Mouse (Mus musculus): ENCODE measurements around the gene Col2a1. TPM values are rescaled to one million over a fixed set of nuclear protein-coding genes. Genes with fewer than 3 reads are reported as not detected.

Col2a1 gene
- polyA plus RNA-seq, 1 experiment = not detected

DNA sequence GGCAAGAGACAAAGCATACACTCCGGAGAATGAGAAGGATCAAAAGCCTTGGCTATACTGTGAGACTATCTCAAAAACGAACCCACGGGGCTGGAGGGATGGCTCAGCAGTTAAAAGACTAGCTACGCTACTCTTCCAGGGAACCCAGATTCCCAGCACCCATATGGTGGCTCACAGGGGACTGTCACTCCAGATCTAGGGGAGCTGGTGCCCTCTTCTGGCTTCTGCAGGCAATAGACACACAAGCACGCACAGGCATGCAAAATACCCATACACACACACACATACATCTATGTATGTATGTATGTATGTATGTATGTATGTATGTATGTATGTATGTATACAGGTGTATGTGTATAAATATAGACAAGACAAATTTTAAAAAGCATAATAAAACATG, 32.1 kb upstream of the Col2a1 start:
- H3K27me3 ChIP-seq (replicated peaks; ENCODE audit: control insufficient read depth, insufficient read depth, low read length) = no peaks in the 10 kb centered on the region
- no peak overlapping the region for H3K4me3 ChIP-seq (ENCODE audit: insufficient read depth, low read depth, low read length)
- no peak overlapping the region for H3K27ac ChIP-seq (ENCODE audit: insufficient read depth, low read depth, low read length)
- no peaks in the 10 kb centered on the region for H3K36me3 ChIP-seq (ENCODE audit: control insufficient read depth, insufficient read depth, low read length)
- no peaks in the 10 kb centered on the region for H3K4me1 ChIP-seq (ENCODE audit: control insufficient read depth, insufficient read depth, low read length)
- WGBS = 93% methylated on average over 5 of the region's 5 CpGs
- no peak for DNase-seq
- TF ChIP-seq CTCF (conservative IDR thresholded peaks at IDR 0.05; ENCODE audit: insufficient read depth, insufficient read length, low read depth, low read length) (no peak), POLR2A (IDR thresholded peaks at IDR 0.05; ENCODE audit: low read depth, low read length) (no peak)

DNA sequence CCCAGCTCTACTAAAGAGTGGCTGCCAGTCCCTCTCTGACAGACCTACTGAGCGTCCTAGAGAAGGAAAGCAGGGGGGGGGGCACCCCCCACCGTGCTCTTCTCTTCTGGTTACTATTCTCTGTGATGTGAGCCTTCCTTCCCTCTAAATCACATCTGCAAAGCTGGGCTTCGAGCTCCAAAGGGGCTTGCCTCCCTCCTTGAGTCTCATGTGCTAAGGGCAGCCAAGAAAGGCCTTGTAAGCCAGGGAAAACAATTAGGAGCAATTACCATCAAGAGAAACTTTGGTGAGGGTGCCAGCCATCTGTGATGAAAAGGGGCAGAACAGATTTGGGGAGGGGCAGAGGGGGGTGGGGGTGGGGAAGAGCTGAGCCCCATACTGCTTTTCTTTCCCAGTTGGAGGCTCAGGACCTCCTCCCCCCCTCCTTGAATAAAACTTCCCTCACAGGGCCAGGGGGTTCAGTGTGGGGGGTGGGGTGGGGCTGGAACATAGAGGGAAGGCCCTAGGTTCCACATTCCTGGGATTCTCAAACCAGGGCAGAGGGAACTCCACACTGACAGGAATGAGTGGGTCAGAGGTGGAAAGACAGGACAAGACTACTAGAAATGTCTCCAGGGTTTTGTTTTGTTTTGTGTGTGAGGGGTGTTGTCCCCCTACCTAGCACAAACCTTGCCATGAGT, 30.7 kb upstream of the Col2a1 start:
- Histone ChIP-seq H3K4me1 (ENCODE audit: control insufficient read depth, insufficient read depth, low read length) (no peaks in the 10 kb centered on the region), H3K4me3 (ENCODE audit: insufficient read depth, low read depth, low read length) (no peak overlapping the region), H3K36me3 (ENCODE audit: control insufficient read depth, insufficient read depth, low read length) (no peaks in the 10 kb centered on the region), H3K27ac (ENCODE audit: insufficient read depth, low read depth, low read length) (no peak overlapping the region), H3K27me3 (replicated peaks; ENCODE audit: control insufficient read depth, insufficient read depth, low read length) (no peaks in the 10 kb centered on the region)
- TF ChIP-seq POLR2A (IDR thresholded peaks at IDR 0.05; ENCODE audit: low read depth, low read length) = no peak
- TF ChIP-seq CTCF (conservative IDR thresholded peaks at IDR 0.05; ENCODE audit: insufficient read depth, insufficient read length, low read depth, low read length) = no peak
- DNase-seq = no peak
- WGBS = 41% methylated on average over 3 of the region's 3 CpGs

DNA sequence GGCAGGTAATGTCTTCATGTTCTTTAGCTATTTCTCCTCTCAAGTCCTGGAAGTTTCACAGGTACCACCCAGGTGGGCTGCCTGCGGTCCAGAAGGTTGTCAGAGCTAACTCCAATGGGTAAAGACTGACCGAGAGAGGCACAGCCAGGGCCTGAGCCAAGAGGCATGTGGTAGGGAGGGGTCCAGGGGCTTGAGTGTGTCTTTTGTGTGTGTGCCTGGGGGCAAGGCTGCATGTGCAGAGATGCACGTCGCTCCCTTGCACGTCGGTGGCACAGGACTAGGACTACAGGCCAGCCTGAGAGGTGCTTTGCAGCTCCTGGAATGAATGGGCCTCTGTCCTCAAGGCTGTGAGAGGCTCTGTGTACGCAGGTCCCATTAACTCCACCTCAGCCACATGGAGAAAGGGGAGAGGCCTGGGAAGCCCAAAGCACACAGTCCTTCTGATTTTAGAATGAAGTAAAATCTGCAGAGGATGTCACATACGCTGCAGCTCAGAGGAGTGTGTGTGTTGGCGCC, 28.8 kb upstream of the Col2a1 start:
- Histone ChIP-seq H3K4me3 (ENCODE audit: insufficient read depth, low read depth, low read length) (no peak overlapping the region), H3K27me3 (replicated peaks; ENCODE audit: control insufficient read depth, insufficient read depth, low read length) (no peaks in the 10 kb centered on the region), H3K36me3 (ENCODE audit: control insufficient read depth, insufficient read depth, low read length) (no peaks in the 10 kb centered on the region), H3K27ac (ENCODE audit: insufficient read depth, low read depth, low read length) (no peak overlapping the region), H3K4me1 (ENCODE audit: control insufficient read depth, insufficient read depth, low read length) (no peaks in the 10 kb centered on the region)
- no peak for TF ChIP-seq POLR2A (IDR thresholded peaks at IDR 0.05; ENCODE audit: low read depth, low read length)
- TF ChIP-seq CTCF (conservative IDR thresholded peaks at IDR 0.05; ENCODE audit: insufficient read depth, insufficient read length, low read depth, low read length) = no peak
- 88% methylated on average over 9 of the region's 9 CpGs for WGBS
- DNase-seq = no peak

DNA sequence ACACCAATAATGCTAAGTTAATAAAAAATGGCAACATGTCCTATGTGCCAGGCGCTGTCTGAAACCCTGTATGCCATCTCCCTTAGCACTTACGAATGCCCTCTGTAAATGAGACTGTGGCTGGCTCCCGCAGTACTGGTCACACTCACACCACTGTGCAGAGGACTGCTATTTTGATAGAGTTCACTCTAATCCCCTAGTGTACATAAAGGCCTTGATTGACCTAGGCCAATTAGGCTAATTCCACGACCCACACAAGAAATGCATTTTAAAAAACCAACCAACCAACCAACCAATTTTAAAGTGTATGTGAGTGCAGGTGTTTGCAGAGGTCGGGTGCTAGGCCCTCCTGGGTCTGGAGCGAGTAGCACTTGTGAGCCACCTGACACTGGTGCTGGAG, 25.3 kb upstream of the Col2a1 start:
- TF ChIP-seq CTCF (conservative IDR thresholded peaks at IDR 0.05; ENCODE audit: insufficient read depth, insufficient read length, low read depth, low read length) = no peak
- no peak for TF ChIP-seq POLR2A (IDR thresholded peaks at IDR 0.05; ENCODE audit: low read depth, low read length)
- 83% methylated on average over 6 of the region's 6 CpGs for WGBS
- no peak for DNase-seq
- no peaks in the 10 kb centered on the region for H3K36me3 ChIP-seq (ENCODE audit: control insufficient read depth, insufficient read depth, low read length)
- H3K4me3 ChIP-seq (ENCODE audit: insufficient read depth, low read depth, low read length) = no peak overlapping the region
- no peak overlapping the region for H3K27ac ChIP-seq (ENCODE audit: insufficient read depth, low read depth, low read length)
- H3K27me3 ChIP-seq (replicated peaks; ENCODE audit: control insufficient read depth, insufficient read depth, low read length) = no peaks in the 10 kb centered on the region
- H3K4me1 ChIP-seq (ENCODE audit: control insufficient read depth, insufficient read depth, low read length) = no peaks in the 10 kb centered on the region

DNA sequence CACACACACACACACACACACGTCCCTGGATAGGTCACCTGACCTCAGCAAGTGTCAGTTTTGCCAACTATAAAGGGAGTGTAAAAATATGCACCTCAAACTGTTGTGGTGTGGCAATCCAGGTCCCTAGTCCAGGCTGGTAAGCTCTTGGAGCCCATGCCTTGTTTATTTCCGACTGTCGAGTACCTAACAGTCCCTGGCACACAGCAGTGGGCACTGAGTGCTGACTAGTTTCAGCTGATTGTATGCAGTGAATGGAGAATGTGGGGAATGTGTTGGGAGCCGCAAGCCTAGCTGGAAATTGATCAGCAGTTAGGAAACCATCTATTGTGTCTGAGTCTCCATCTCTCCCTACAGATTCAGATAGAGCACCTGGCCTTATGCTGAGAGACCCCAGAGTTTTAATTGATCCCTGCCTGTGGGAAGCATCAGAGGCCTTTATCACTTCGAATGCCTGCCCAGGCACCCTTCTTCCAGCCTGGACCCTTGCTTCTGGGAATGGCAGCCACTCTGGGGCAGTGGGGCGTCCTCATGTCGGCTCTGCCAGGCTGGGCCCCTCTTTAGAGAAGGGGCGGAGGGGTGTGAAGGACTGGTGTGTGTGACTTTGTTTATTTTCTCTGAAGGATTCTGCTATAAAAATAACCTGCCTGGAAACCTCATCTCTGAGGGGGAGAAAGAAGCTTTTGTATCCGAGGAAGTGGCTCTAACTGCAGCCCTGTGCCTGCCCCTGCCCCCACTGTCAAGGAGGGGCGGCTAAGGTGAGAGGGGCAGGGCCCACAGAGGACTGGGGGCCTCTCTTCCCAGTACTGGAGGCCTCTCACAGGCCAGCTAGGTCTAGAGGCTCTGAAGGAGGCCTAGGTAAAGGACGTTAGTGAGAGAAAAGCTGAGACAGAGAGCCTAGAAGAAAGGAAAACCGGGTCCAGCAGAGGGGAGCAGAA, 22.7 kb upstream of the Col2a1 start:
- H3K36me3 ChIP-seq (ENCODE audit: control insufficient read depth, insufficient read depth, low read length) = no peaks in the 10 kb centered on the region
- H3K27me3 ChIP-seq (replicated peaks; ENCODE audit: control insufficient read depth, insufficient read depth, low read length) = no peaks in the 10 kb centered on the region
- 52% methylated on average over 12 of the region's 12 CpGs for WGBS
- no peak for DNase-seq
- no peak overlapping the region for H3K4me3 ChIP-seq (ENCODE audit: insufficient read depth, low read depth, low read length)
- H3K27ac ChIP-seq (ENCODE audit: insufficient read depth, low read depth, low read length) = no peak overlapping the region
- peaks cover 2% of the 10 kb centered on the region; the same call in 1 of the 2 replicates for H3K4me1 ChIP-seq (ENCODE audit: control insufficient read depth, insufficient read depth, low read length)
- no peak for TF ChIP-seq CTCF (conservative IDR thresholded peaks at IDR 0.05; ENCODE audit: insufficient read depth, insufficient read length, low read depth, low read length)
- no peak for TF ChIP-seq POLR2A (IDR thresholded peaks at IDR 0.05; ENCODE audit: low read depth, low read length)

DNA sequence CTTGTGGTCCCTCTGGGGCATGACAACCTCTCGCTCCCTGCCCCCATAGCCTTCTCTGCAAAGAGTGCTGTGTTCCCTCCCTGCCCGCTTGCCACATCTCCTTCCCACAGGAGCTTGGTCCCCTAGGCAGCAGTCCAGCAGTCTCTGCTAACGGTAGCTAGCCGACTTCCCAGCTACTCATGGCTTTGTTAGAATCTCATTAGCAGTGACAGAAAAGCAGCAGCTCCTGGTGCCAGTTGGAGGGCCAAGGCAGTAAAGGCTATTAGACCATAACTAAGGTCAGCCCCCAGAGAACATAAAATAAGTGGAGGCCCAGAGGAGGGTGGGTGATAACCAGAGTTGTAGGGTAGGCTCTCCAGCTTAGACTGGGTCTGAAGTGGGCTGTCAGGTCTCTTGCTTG, 21.1 kb upstream of the Col2a1 start:
- DNase-seq = no peak
- H3K36me3 ChIP-seq (ENCODE audit: control insufficient read depth, insufficient read depth, low read length) = no peaks in the 10 kb centered on the region
- H3K4me1 ChIP-seq (ENCODE audit: control insufficient read depth, insufficient read depth, low read length) = peaks cover 2% of the 10 kb centered on the region; the same call in 1 of the 2 replicates
- H3K27ac ChIP-seq (ENCODE audit: insufficient read depth, low read depth, low read length) = no peak overlapping the region
- TF ChIP-seq CTCF (conservative IDR thresholded peaks at IDR 0.05; ENCODE audit: insufficient read depth, insufficient read length, low read depth, low read length) (no peak), POLR2A (IDR thresholded peaks at IDR 0.05; ENCODE audit: low read depth, low read length) (no peak)
- no peaks in the 10 kb centered on the region for H3K27me3 ChIP-seq (replicated peaks; ENCODE audit: control insufficient read depth, insufficient read depth, low read length)
- WGBS = 51% methylated on average over 4 of the region's 4 CpGs
- H3K4me3 ChIP-seq (ENCODE audit: insufficient read depth, low read depth, low read length) = no peak overlapping the region

DNA sequence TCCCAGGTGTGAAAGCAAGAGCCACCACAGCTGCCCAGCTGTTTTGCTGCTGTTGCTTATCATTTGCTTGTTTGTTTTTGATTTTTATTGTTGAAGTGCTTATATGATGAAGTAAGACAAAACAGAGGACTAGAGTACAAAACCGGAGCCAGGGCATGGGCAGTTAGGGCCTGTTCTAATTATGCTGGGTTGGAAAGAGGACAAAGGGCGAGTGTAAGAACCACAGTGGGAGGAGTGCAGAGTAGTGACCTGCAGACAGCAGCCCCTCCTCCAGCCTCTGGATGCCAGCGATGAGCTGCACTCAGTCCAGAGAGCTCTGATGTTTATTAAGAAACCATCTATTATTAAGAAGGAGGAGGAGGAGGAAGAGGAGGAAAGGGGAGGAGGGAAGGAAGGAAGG, 18.6 kb upstream of the Col2a1 start:
- Histone ChIP-seq H3K4me3 (ENCODE audit: insufficient read depth, low read depth, low read length) (no peak overlapping the region), H3K27ac (ENCODE audit: insufficient read depth, low read depth, low read length) (no peak overlapping the region), H3K36me3 (ENCODE audit: control insufficient read depth, insufficient read depth, low read length) (no peaks in the 10 kb centered on the region), H3K27me3 (replicated peaks; ENCODE audit: control insufficient read depth, insufficient read depth, low read length) (no peaks in the 10 kb centered on the region), H3K4me1 (ENCODE audit: control insufficient read depth, insufficient read depth, low read length) (peaks cover 2% of the 10 kb centered on the region; the same call in 1 of the 2 replicates)
- no peak for TF ChIP-seq POLR2A (IDR thresholded peaks at IDR 0.05; ENCODE audit: low read depth, low read length)
- no peak for TF ChIP-seq CTCF (conservative IDR thresholded peaks at IDR 0.05; ENCODE audit: insufficient read depth, insufficient read length, low read depth, low read length)
- WGBS = 42% methylated on average over 3 of the region's 3 CpGs
- peak; percentile 73 for DNase-seq

Measured in kidney, adult 2 months (tissue).